Mouse (Mus musculus): ENCODE measurements around the gene Rgs8. TPM values are rescaled to one million over a fixed set of nuclear protein-coding genes. Genes with fewer than 3 reads are reported as not detected.
A peak's percentile ranks its signal among the peaks of the same experiment; 100 is the strongest.

Rgs8 gene
- total and polyA plus RNA-seq, 2 experiments from 2014 or later, result 14.1 to 23.9 TPM

- Histone ChIP-seq H3K4me3 (ENCODE audit: low read length) (no peak overlapping the region), H3K4me2 (ENCODE audit: low read depth, low read length) (peak overlapping the region; percentile 69; the same call in 1 of the 2 replicates), H3K9me3 (ENCODE audit: low read length) (no peaks in the 10 kb centered on the region), H3K36me3 (ENCODE audit: insufficient read depth, low read length) (no peaks in the 10 kb centered on the region), H3K27me3 (ENCODE audit: insufficient read depth, low read length) (no peaks in the 10 kb centered on the region), H3K4me1 (ENCODE audit: insufficient read depth, low read length) (0 out of 2 replicates have a peak, but pooled peaks cover 6% of the 10 kb centered on the region), H3K27ac (no peak overlapping the region), H3K9ac (replicated peaks; ENCODE audit: low read length) (no peak overlapping the region)
- peak; percentile 97 for TF ChIP-seq CTCF (IDR thresholded peaks at IDR 0.05; ENCODE audit: low read depth)
- 49% methylated on average over 11 of the region's 11 CpGs for WGBS
- ATAC-seq (no peak), DNase-seq (ENCODE audit: low spot score) (peak; percentile 92)
Observed at GRCm38 (mm10) chr1:153742374-153743155, 89.7 kb downstream of the Rgs8 start.

- TF ChIP-seq CTCF (IDR thresholded peaks at IDR 0.05; ENCODE audit: low read depth), result no peak
- Histone ChIP-seq H3K27me3 (ENCODE audit: insufficient read depth, low read length) (no peaks in the 10 kb centered on the region), H3K4me2 (ENCODE audit: low read depth, low read length) (no peak overlapping the region), H3K36me3 (ENCODE audit: insufficient read depth, low read length) (no peaks in the 10 kb centered on the region), H3K4me1 (ENCODE audit: insufficient read depth, low read length) (0 out of 2 replicates have a peak, but pooled peaks cover 2% of the 10 kb centered on the region), H3K4me3 (ENCODE audit: low read length) (no peak overlapping the region), H3K27ac (no peak overlapping the region), H3K9ac (replicated peaks; ENCODE audit: low read length) (no peak overlapping the region), H3K9me3 (ENCODE audit: low read length) (no peaks in the 10 kb centered on the region)
- 70% methylated on average over 14 of the region's 14 CpGs for WGBS
- peak; percentile 9; the same call in 1 of the 2 replicates for ATAC-seq
- no peak for DNase-seq (ENCODE audit: low spot score)
Observed at GRCm38 (mm10) chr1:153746119-153746670, 93.4 kb downstream of the Rgs8 start.

- DNase-seq (ENCODE audit: low spot score), result peak; percentile 89
- no peak overlapping the region for H3K27ac ChIP-seq
- peak; percentile 89 for TF ChIP-seq CTCF (IDR thresholded peaks at IDR 0.05; ENCODE audit: low read depth)
- H3K9ac ChIP-seq (replicated peaks; ENCODE audit: low read length), result no peak overlapping the region
- H3K36me3 ChIP-seq (ENCODE audit: insufficient read depth, low read length), result no peaks in the 10 kb centered on the region
- no peak overlapping the region for H3K4me3 ChIP-seq (ENCODE audit: low read length)
- H3K27me3 ChIP-seq (ENCODE audit: insufficient read depth, low read length), result no peaks in the 10 kb centered on the region
- H3K4me2 ChIP-seq (ENCODE audit: low read depth, low read length), result no peak overlapping the region
- 0 out of 2 replicates have a peak, but pooled peaks cover 2% of the 10 kb centered on the region for H3K4me1 ChIP-seq (ENCODE audit: insufficient read depth, low read length)
- no peaks in the 10 kb centered on the region for H3K9me3 ChIP-seq (ENCODE audit: low read length)
- WGBS, result 3% methylated on average over 12 of the region's 12 CpGs
- ATAC-seq, result no peak
Observed at GRCm38 (mm10) chr1:153746728-153747127, 93.9 kb downstream of the Rgs8 start.

GRCm38 (mm10) chr1:153747861-153748530 is 95.2 kb downstream of the Rgs8 start:
- H3K27ac ChIP-seq, result peak overlapping the region; percentile 68; the same call in 1 of the 2 replicates
- DNase-seq (ENCODE audit: low spot score), result no peak
- ATAC-seq, result no peak
- H3K4me3 ChIP-seq (ENCODE audit: low read length), result no peak overlapping the region
- no peaks in the 10 kb centered on the region for H3K27me3 ChIP-seq (ENCODE audit: insufficient read depth, low read length)
- H3K36me3 ChIP-seq (ENCODE audit: insufficient read depth, low read length), result no peaks in the 10 kb centered on the region
- H3K9me3 ChIP-seq (ENCODE audit: low read length), result no peaks in the 10 kb centered on the region
- no peak for TF ChIP-seq CTCF (IDR thresholded peaks at IDR 0.05; ENCODE audit: low read depth)
- no peak overlapping the region for H3K9ac ChIP-seq (replicated peaks; ENCODE audit: low read length)
- 56% methylated on average over 12 of the region's 12 CpGs for WGBS
- 0 out of 2 replicates have a peak overlapping the region, but pooled peaks have one; percentile 60 for H3K4me2 ChIP-seq (ENCODE audit: low read depth, low read length)
- 0 out of 2 replicates have a peak, but pooled peaks cover 2% of the 10 kb centered on the region for H3K4me1 ChIP-seq (ENCODE audit: insufficient read depth, low read length)

GRCm38 (mm10) chr1:153748549-153748948 is 95.7 kb downstream of the Rgs8 start:
- Histone ChIP-seq H3K27ac (peak overlapping the region; percentile 68; the same call in 1 of the 2 replicates), H3K9ac (replicated peaks; ENCODE audit: low read length) (peak overlapping the region; percentile 64; the same call in 1 of the 2 replicates), H3K36me3 (ENCODE audit: insufficient read depth, low read length) (no peaks in the 10 kb centered on the region), H3K9me3 (ENCODE audit: low read length) (no peaks in the 10 kb centered on the region), H3K4me1 (ENCODE audit: insufficient read depth, low read length) (0 out of 2 replicates have a peak, but pooled peaks cover 2% of the 10 kb centered on the region), H3K4me3 (ENCODE audit: low read length) (peak overlapping the region; percentile 42), H3K27me3 (ENCODE audit: insufficient read depth, low read length) (no peaks in the 10 kb centered on the region), H3K4me2 (ENCODE audit: low read depth, low read length) (peak overlapping the region; percentile 60)
- no peak for TF ChIP-seq CTCF (IDR thresholded peaks at IDR 0.05; ENCODE audit: low read depth)
- WGBS, result 0% methylated on average over 1 of the region's 1 CpGs
- DNase-seq (ENCODE audit: low spot score), result peak; percentile 72
- peak; percentile 19; the same call in 1 of the 2 replicates for ATAC-seq

GRCm38 (mm10) chr1:153749211-153749801 is 96.5 kb downstream of the Rgs8 start, which contains the start of gene Rnasel:
Gene Rnasel (plus strand): TSS chr1:153749426.
- H3K4me3 ChIP-seq (ENCODE audit: low read length), result peak within 1 kb of the TSS; percentile 42
- H3K4me2 ChIP-seq (ENCODE audit: low read depth, low read length), result peak within 1 kb of the TSS; percentile 60
- TF ChIP-seq CTCF (IDR thresholded peaks at IDR 0.05; ENCODE audit: low read depth), result peak; percentile 89
- peak within 1 kb of the TSS; percentile 64 for H3K9ac ChIP-seq (replicated peaks; ENCODE audit: low read length)
- 3% methylated on average over 18 of the region's 18 CpGs for WGBS
- no peaks in the 10 kb centered on the region for H3K36me3 ChIP-seq (ENCODE audit: insufficient read depth, low read length)
- H3K27me3 ChIP-seq (ENCODE audit: insufficient read depth, low read length), result no peaks in the 10 kb centered on the region
- ATAC-seq (peak; percentile 71), DNase-seq (ENCODE audit: low spot score) (peak; percentile 90)
- H3K4me1 ChIP-seq (ENCODE audit: insufficient read depth, low read length), result 0 out of 2 replicates have a peak, but pooled peaks cover 2% of the 10 kb centered on the region
- H3K9me3 ChIP-seq (ENCODE audit: low read length), result no peaks in the 10 kb centered on the region
- H3K27ac ChIP-seq, result peak within 1 kb of the TSS; percentile 68

Other genes with a start within 250 kb of the Rgs8 start
- 0.50 and 2.2 TPM in 2 replicates for gene Shcbp1l, start 227.9 kb upstream of the Rgs8 start, total RNA-seq (2014; rRNA removed)
- gene Shcbp1l, start 227.9 kb upstream of the Rgs8 start, polyA plus RNA-seq (2015; fragmentation: Nextera tagmentation; extraction: Ambion mirVana), result 1.3 and 1.9 TPM in 2 replicates
- 57.3 and 73.8 TPM in 2 replicates for gene Dhx9, start 165.4 kb upstream of the Rgs8 start, total RNA-seq (2014; rRNA removed)
- 36.8 and 39.1 TPM in 2 replicates for gene Dhx9, start 165.4 kb upstream of the Rgs8 start, polyA plus RNA-seq (2015; fragmentation: Nextera tagmentation; extraction: Ambion mirVana)
- gene Npl, start 103.0 kb upstream of the Rgs8 start, total RNA-seq (2014; rRNA removed), result 7.3 and 9.4 TPM in 2 replicates
- gene Npl, start 103.0 kb upstream of the Rgs8 start, polyA plus RNA-seq (2015; fragmentation: Nextera tagmentation; extraction: Ambion mirVana), result 18.3 and 20.2 TPM in 2 replicates
- 3.8 and 4.3 TPM in 2 replicates for gene Rgs16, start 87.3 kb downstream of the Rgs8 start, total RNA-seq (2014; rRNA removed)
- 5.7 and 6.7 TPM in 2 replicates for gene Rgs16, start 87.3 kb downstream of the Rgs8 start, polyA plus RNA-seq (2015; fragmentation: Nextera tagmentation; extraction: Ambion mirVana)
- gene Rnasel, start 96.4 kb downstream of the Rgs8 start, total RNA-seq (2014; rRNA removed), result 21.6 and 23.3 TPM in 2 replicates
- gene Rnasel, start 96.4 kb downstream of the Rgs8 start, polyA plus RNA-seq (2015; fragmentation: Nextera tagmentation; extraction: Ambion mirVana), result 16.8 and 17.1 TPM in 2 replicates
- gene Rgsl1, start 191.1 kb downstream of the Rgs8 start, total RNA-seq (2014; rRNA removed), result 0.14 and 0.37 TPM in 2 replicates
- gene Rgsl1, start 191.1 kb downstream of the Rgs8 start, polyA plus RNA-seq (2015; fragmentation: Nextera tagmentation; extraction: Ambion mirVana), result 0.31 and 0.37 TPM in 2 replicates
- gene Teddm1b, start 221.3 kb downstream of the Rgs8 start, total RNA-seq (2014; rRNA removed), result not detected in 2 replicates
- 0.11 and 0.23 TPM in 2 replicates for gene Teddm1b, start 221.3 kb downstream of the Rgs8 start, polyA plus RNA-seq (2015; fragmentation: Nextera tagmentation; extraction: Ambion mirVana)
- gene Teddm1a, start 238.7 kb downstream of the Rgs8 start, total RNA-seq (2014; rRNA removed), result not detected in 2 replicates
- not detected in 2 replicates for gene Teddm1a, start 238.7 kb downstream of the Rgs8 start, polyA plus RNA-seq (2015; fragmentation: Nextera tagmentation; extraction: Ambion mirVana)
- gene Glul, start 246.9 kb downstream of the Rgs8 start, total RNA-seq (2014; rRNA removed), result 416 and 422 TPM in 2 replicates
- gene Glul, start 246.9 kb downstream of the Rgs8 start, polyA plus RNA-seq (2015; fragmentation: Nextera tagmentation; extraction: Ambion mirVana), result 308 and 349 TPM in 2 replicates
- 0.72 and 1.6 TPM in 2 replicates for gene Teddm2, start 247.2 kb downstream of the Rgs8 start, total RNA-seq (2014; rRNA removed)
- 1.4 and 1.6 TPM in 2 replicates for gene Teddm2, start 247.2 kb downstream of the Rgs8 start, polyA plus RNA-seq (2015; fragmentation: Nextera tagmentation; extraction: Ambion mirVana)

All from hindbrain, postnatal 0 days (tissue).